Mouse (Mus musculus): ENCODE measurements around the gene Usp17ld.
"Not testable (repeated sequence)": the region's sequence is repeated elsewhere in the genome, so short reads cannot be mapped to it uniquely, and the experiment has no call there.

The Usp17ld gene

DNA sequence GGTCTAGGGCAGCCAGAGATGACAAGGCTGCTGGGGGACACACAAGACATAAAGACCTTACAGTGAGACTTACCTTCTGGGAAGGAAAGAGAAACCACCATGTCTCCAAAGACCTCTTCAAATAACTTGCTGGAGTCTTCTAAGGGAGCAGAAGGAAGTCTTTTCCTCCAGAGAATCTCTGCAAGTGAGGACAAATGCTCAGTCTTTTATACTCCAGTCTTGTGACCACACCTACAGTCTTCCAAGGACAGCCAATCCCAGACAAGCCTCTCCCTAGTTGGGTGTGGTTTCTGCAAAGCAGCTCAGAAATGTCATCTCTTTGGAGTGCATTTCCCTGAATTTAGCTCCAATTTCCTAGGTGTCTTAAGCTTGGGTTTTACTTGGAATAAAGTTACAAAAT, at the start of gene Usp17ld:
Gene Usp17ld, minus strand, starts transcription at position 101 of the 400 bp plus-strand sequence.
- not testable (repeated sequence) for DNase-seq

DNA sequence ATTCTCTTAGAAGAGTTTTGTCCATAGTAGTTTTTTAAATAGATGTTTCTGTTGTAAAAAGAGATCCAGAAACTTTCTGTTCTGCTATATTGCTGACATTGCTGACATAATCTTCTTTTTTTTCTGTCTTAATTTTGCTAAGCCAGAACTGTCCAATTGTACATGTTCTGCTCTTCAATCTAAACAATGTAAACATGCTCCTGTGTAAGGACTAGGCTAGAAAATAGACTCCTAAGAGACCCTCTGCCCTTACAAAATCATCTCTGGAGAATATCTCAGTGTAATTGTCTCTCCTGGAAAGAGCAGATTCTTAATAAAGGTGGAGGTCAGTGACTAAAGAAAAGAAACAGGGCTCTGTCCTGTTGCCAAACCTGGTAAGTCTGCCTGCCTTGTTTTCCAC, 35.6 kb downstream of the Usp17ld start, which contains the start of gene Olfr594:
Gene Olfr594, plus strand, starts transcription at position 301 of the 400 bp plus-strand sequence.
- no peak for DNase-seq

DNA sequence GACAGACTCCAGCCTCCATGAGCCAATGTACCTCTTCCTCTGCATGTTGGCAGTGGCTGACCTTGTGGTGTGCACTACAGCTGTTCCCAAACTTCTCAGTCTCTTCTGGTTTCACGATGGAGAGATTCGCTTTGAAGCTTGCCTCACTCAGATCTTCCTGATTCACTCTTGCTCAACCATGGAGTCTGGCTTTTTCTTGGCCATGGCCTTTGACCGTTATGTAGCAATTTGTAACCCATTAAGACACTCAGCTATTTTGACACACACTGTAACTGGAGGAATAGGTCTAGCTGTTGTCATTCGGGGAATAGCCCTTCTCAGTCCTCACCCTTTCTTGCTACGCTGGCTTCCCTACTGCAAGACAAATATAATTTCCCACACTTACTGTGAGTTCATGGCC, 40.3 kb downstream of the Usp17ld start:
- not testable (repeated sequence) for DNase-seq

DNA sequence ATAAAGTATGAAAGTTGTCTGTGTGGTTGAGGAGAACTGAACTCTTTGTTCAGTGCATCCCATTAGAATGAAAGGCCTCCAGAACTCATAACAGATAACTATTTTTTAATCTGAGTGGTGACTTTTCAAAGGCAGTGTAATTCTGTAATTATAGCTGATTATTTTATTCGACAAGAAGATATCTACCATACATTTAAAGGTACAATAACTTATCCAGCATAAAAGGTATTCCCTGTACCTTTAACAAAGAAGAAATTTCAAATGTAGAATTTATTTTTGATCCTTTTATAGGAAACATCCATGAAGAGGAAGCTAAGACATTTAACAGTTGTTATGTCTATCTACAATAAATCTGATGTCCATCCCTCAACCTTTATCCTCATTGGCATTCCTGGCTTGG, 40.7 kb downstream of the Usp17ld start, which contains the start of gene Olfr593:
Gene Olfr593, plus strand, starts transcription at position 301 of the 400 bp plus-strand sequence.
- no peak for DNase-seq
